Mouse (Mus musculus) hindbrain, embryonic 14.5 days (tissue): ENCODE measurements at regions not wholly inside any gene's neighbourhood (a gene's known extent, or its start where the extent isn't known, plus 50 kb on each side); places are given as distances from the start of the nearest gene placed in this dataset.

Experiments
- ATAC-seq: fragments of 200-750 bp; cut with Nextera tagmentation; 2 replicates; pipeline ENCODE4 v1.8.0; 2017; ENCODE audit warnings: moderate number of reproducible peaks, mild to moderate bottlenecking, moderate TSS enrichment, moderate library complexity; ENCODE audit not compliant: low FRiP score
- DNase-seq: peaks from one replicate; pipeline ENCODE4 v3.0.0-alpha.2; 2015; ENCODE audit warnings: low spot score
- H3K27ac ChIP-seq: fragments of 300-500 bp; sonication (generic); 2 replicates; pipeline ENCODE4 v1.5.1; 2014; ENCODE audit warnings: mild to moderate bottlenecking, moderate library complexity
- H3K27me3 ChIP-seq: fragments of 300-500 bp; sonication (generic); 2 replicates; pipeline ENCODE4 v1.6.1; 2014; ENCODE audit warnings: mild to moderate bottlenecking, low read length, mixed read lengths; ENCODE audit not compliant: control insufficient read depth, insufficient read depth
- H3K36me3 ChIP-seq: fragments of 300-500 bp; sonication (generic); replicated peaks from 2 replicates; pipeline ENCODE4 v1.6.1; 2014; ENCODE audit not compliant: control insufficient read depth, insufficient read depth
- H3K4me1 ChIP-seq: fragments of 300-500 bp; sonication (generic); replicated peaks from 2 replicates; pipeline ENCODE4 v1.6.1; 2014; ENCODE audit warnings: antibody characterized with exemption, low read length, mixed read lengths; ENCODE audit not compliant: control insufficient read depth, insufficient read depth
- H3K4me2 ChIP-seq: fragments of 300-500 bp; sonication (generic); replicated peaks from 2 replicates; pipeline ENCODE4 v1.6.1; 2014; ENCODE audit warnings: mild to moderate bottlenecking, moderate library complexity
- H3K4me3 ChIP-seq: fragments of 300-500 bp; sonication (generic); replicated peaks from 2 replicates; pipeline ENCODE4 v1.5.1; 2014; ENCODE audit warnings: mild to moderate bottlenecking, low read length
- H3K9ac ChIP-seq: fragments of 300-500 bp; sonication (generic); 2 replicates; pipeline ENCODE4 v1.6.1; 2014
- H3K9me3 ChIP-seq: fragments of 300-500 bp; sonication (generic); 2 replicates; pipeline ENCODE4 v1.6.1; 2016; ENCODE audit warnings: low read length; ENCODE audit not compliant: control insufficient read depth
- WGBS: fragments of 180-500 bp; shearing (Covaris S2); extraction: QIAGEN DNeasy Blood & Tissue Kit; methylation state at CpG from one replicate; pipeline ENCODE4 v1.1.7; 2014; 5-methylcytosine and 5-hydroxymethylcytosine counted together

GRCm38 (mm10) chr4:124134341-124135164 lies 216.7 kb upstream of the 4930535I16Rik start:
- H3K36me3 ChIP-seq = no peaks in the 10 kb centered on the region
- H3K27me3 ChIP-seq = no peaks in the 10 kb centered on the region
- H3K9ac ChIP-seq = no peak overlapping the region
- peaks cover 4% of the 10 kb centered on the region; the same call in 1 of the 2 replicates for H3K4me1 ChIP-seq
- H3K4me2 ChIP-seq = no peak overlapping the region
- no peaks in the 10 kb centered on the region for H3K9me3 ChIP-seq
- no peak overlapping the region for H3K27ac ChIP-seq
- H3K4me3 ChIP-seq = no peak overlapping the region
- DNase-seq (no peak), ATAC-seq (no peak)
- WGBS = 39% methylated on average over 6 of the region's 6 CpGs

GRCm38 (mm10) chr4:124130946-124131345 lies 213.1 kb upstream of the 4930535I16Rik start:
- DNase-seq = no peak
- no peaks in the 10 kb centered on the region for H3K27me3 ChIP-seq
- 80% methylated on average over 5 of the region's 5 CpGs for WGBS
- no peaks in the 10 kb centered on the region for H3K9me3 ChIP-seq
- no peak overlapping the region for H3K9ac ChIP-seq
- no peak overlapping the region for H3K4me2 ChIP-seq
- H3K36me3 ChIP-seq = no peaks in the 10 kb centered on the region
- no peak overlapping the region for H3K27ac ChIP-seq
- ATAC-seq = no peak
- H3K4me3 ChIP-seq = no peak overlapping the region
- H3K4me1 ChIP-seq = peaks cover 4% of the 10 kb centered on the region; the same call in 1 of the 2 replicates

GRCm38 (mm10) chr4:124126258-124126657 lies 208.4 kb upstream of the 4930535I16Rik start:
- ATAC-seq = no peak
- DNase-seq = no peak
- Histone ChIP-seq H3K9me3 (no peaks in the 10 kb centered on the region), H3K4me2 (no peak overlapping the region), H3K27me3 (no peaks in the 10 kb centered on the region), H3K36me3 (no peaks in the 10 kb centered on the region), H3K4me3 (no peak overlapping the region), H3K4me1 (no peaks in the 10 kb centered on the region), H3K9ac (no peak overlapping the region), H3K27ac (no peak overlapping the region)
- WGBS = 86% methylated on average over 8 of the region's 8 CpGs

GRCm38 (mm10) chr4:124120334-124120733 lies 202.5 kb upstream of the 4930535I16Rik start:
- Histone ChIP-seq H3K9ac (no peak overlapping the region), H3K36me3 (no peaks in the 10 kb centered on the region), H3K27me3 (no peaks in the 10 kb centered on the region), H3K4me1 (no peaks in the 10 kb centered on the region), H3K9me3 (no peaks in the 10 kb centered on the region), H3K27ac (no peak overlapping the region), H3K4me3 (no peak overlapping the region), H3K4me2 (no peak overlapping the region)
- 82% methylated on average over 6 of the region's 6 CpGs for WGBS
- no peak for DNase-seq
- ATAC-seq = no peak

GRCm38 (mm10) chr4:124113856-124114345 lies 196.1 kb upstream of the 4930535I16Rik start:
- 82% methylated on average over 12 of the region's 12 CpGs for WGBS
- Histone ChIP-seq H3K27me3 (no peaks in the 10 kb centered on the region), H3K27ac (no peak overlapping the region), H3K9me3 (no peaks in the 10 kb centered on the region), H3K9ac (no peak overlapping the region), H3K36me3 (no peaks in the 10 kb centered on the region), H3K4me2 (no peak overlapping the region), H3K4me3 (no peak overlapping the region), H3K4me1 (no peaks in the 10 kb centered on the region)
- ATAC-seq = no peak
- DNase-seq = no peak

GRCm38 (mm10) chr4:124110705-124111104 lies 192.9 kb upstream of the 4930535I16Rik start:
- H3K27ac ChIP-seq = no peak overlapping the region
- no peaks in the 10 kb centered on the region for H3K27me3 ChIP-seq
- DNase-seq (no peak), ATAC-seq (no peak)
- no peaks in the 10 kb centered on the region for H3K36me3 ChIP-seq
- 66% methylated on average over 8 of the region's 8 CpGs for WGBS
- H3K9me3 ChIP-seq = no peaks in the 10 kb centered on the region
- H3K9ac ChIP-seq = no peak overlapping the region
- no peaks in the 10 kb centered on the region for H3K4me1 ChIP-seq
- no peak overlapping the region for H3K4me3 ChIP-seq
- H3K4me2 ChIP-seq = no peak overlapping the region

- DNase-seq (no peak), ATAC-seq (no peak)
- no peak overlapping the region for H3K9ac ChIP-seq
- no peak overlapping the region for H3K4me2 ChIP-seq
- H3K27ac ChIP-seq = no peak overlapping the region
- H3K27me3 ChIP-seq = no peaks in the 10 kb centered on the region
- H3K36me3 ChIP-seq = no peaks in the 10 kb centered on the region
- 70% methylated on average over 3 of the region's 3 CpGs for WGBS
- H3K4me3 ChIP-seq = no peak overlapping the region
- no peaks in the 10 kb centered on the region for H3K4me1 ChIP-seq
- no peaks in the 10 kb centered on the region for H3K9me3 ChIP-seq
These were observed 191.5 kb upstream of the 4930535I16Rik start for GRCm38 (mm10) chr4:124109371-124109770.

GRCm38 (mm10) chr4:124102684-124103083 lies 184.9 kb upstream of the 4930535I16Rik start:
- ATAC-seq = no peak

GRCm38 (mm10) chr4:124086801-124087200 lies 169.0 kb upstream of the 4930535I16Rik start:
- Histone ChIP-seq H3K4me3 (no peak overlapping the region), H3K9me3 (no peaks in the 10 kb centered on the region), H3K9ac (no peak overlapping the region), H3K4me1 (peaks cover 8% of the 10 kb centered on the region), H3K36me3 (no peaks in the 10 kb centered on the region), H3K4me2 (no peak overlapping the region), H3K27ac (peak overlapping the region; percentile 47; the same call in 1 of the 2 replicates), H3K27me3 (no peaks in the 10 kb centered on the region)
- ATAC-seq = no peak
- DNase-seq = peak; percentile 34
- 52% methylated on average over 7 of the region's 7 CpGs for WGBS

More at GRCm38 (mm10) chr4:124102684-124103083, 184.9 kb upstream of the 4930535I16Rik start:
- Histone ChIP-seq H3K4me1 (no peaks in the 10 kb centered on the region), H3K4me3 (no peak overlapping the region), H3K4me2 (no peak overlapping the region), H3K27ac (no peak overlapping the region), H3K9ac (no peak overlapping the region), H3K9me3 (no peaks in the 10 kb centered on the region), H3K27me3 (no peaks in the 10 kb centered on the region), H3K36me3 (no peaks in the 10 kb centered on the region)
- whole genome bisulfite sequencing = 44% methylated on average over 2 of the region's 2 CpGs
- DNase-seq = no peak
